ENCODE assay signal across 13 mouse cellular contexts in the genomic region with DNA sequence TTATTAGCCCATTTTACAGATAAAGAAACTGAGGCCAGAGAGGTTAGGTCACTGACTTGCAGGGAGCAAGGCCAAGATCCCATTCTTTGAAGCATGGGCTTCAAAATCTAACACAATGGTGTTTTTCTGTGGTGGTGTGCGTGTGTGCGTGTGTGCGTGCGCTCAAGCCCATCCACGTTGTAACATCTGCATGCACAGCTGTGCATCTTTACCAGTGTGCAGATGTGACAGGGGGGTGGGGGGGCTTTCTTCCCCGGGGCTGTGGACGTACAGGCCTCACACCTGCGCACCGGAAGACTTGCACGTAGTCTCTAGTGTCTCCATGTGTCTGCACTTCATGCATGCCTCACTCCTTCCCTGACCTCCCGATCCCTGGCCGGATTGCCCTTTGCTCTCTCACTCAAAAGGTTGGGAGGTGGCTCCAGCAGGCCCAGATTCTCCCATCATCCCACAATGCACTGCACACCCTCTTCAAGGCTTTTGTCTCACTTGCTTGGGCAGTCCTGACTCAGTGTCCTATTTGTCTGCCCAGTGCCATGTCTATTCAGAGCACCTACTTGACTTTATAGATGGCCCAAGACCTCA. TPM values are rescaled to one million over a fixed set of nuclear protein-coding genes. Genes with fewer than 3 reads are reported as not detected.
DNase-seq lines count a peak whose midpoint lies in the region; TF ChIP-seq lines count a peak whose summit lies in the region.
"Had no signal": no experiment of that assay in that cellular context is flagged by ENCODE, and none has a peak within 500 bp of the region (broad histone marks: within the 10 kb centered on the region; RNA-seq: fewer than 3 reads in every experiment).

No protein-coding gene starts in this region.

- H3K4me1 ChIP-seq in heart, embryonic 10.5 days: peaks cover 83% of the 10 kb centered on the region
- peaks cover 44% of the 10 kb centered on the region for H3K4me1 ChIP-seq in liver, adult 2 months (ENCODE audit: control insufficient read depth, insufficient read depth, low read length)

- H3K36me3 ChIP-seq in heart, embryonic 10.5 days: no peaks in the 10 kb centered on the region
- no peaks in the 10 kb centered on the region for H3K36me3 ChIP-seq in liver, adult 2 months (ENCODE audit: control insufficient read depth, insufficient read depth, low read length)
- H3K36me3 ChIP-seq: lung, embryonic 15.5 days had no signal

- no peak overlapping the region for H3K9ac ChIP-seq in liver, adult 2 months (ENCODE audit: low read depth, low read length)
- H3K9ac ChIP-seq: lung, embryonic 15.5 days had no signal

- DNase-seq in heart, embryonic 10.5 days (ENCODE audit: low spot score): no peak
- DNase-seq in heart, adult 11 months: no peak
- DNase-seq in liver, adult 2 months (ENCODE audit: extremely low read depth, low read depth, low spot score): peak; percentile 46
- no peak for DNase-seq in liver
- peak; percentile 65 to 76 for DNase-seq in kidney, postnatal 36 days
- DNase-seq in yolk sac, embryonic 10.5 days (ENCODE audit: low spot score): peak; percentile 65
- DNase-seq in adrenal gland, postnatal 10 days: no peak
- no peak for DNase-seq in testis, postnatal 10 days (ENCODE audit: low spot score)
- DNase-seq: adrenal gland, postnatal 36 days; heart, postnatal 4 days; left cerebral cortex, postnatal 4 days; right cerebral cortex, postnatal 25 days had no signal

- 86% methylated on average over 12 of the region's 12 CpGs for WGBS in heart, embryonic 10.5 days
- 77% methylated on average over 12 of the region's 12 CpGs for WGBS in liver, adult 2 months

- TF ChIP-seq POLR2A in liver, adult 2 months (IDR thresholded peaks at IDR 0.05; ENCODE audit: extremely low read depth, insufficient read depth, low read length): no peak

- no peaks in the 10 kb centered on the region for H3K27me3 ChIP-seq in heart, embryonic 10.5 days (ENCODE audit: insufficient read depth, poor library complexity, severe bottlenecking)
- no peaks in the 10 kb centered on the region for H3K27me3 ChIP-seq in liver, adult 2 months (ENCODE audit: control insufficient read depth, insufficient read depth, low read length)
- H3K27me3 ChIP-seq: lung, embryonic 15.5 days had no signal

- no peak overlapping the region for H3K4me3 ChIP-seq in heart, embryonic 10.5 days
- H3K4me3 ChIP-seq in liver, adult 2 months (ENCODE audit: insufficient read depth, low read depth, low read length): no peak overlapping the region
- H3K4me3 ChIP-seq: lung, embryonic 15.5 days had no signal

- TF ChIP-seq CTCF in liver, adult 2 months (IDR thresholded peaks at IDR 0.05; ENCODE audit: low read depth, low read length): no peak

- H3K27ac ChIP-seq in heart, embryonic 10.5 days: peak overlapping the region; percentile 45
- no peak overlapping the region for H3K27ac ChIP-seq in liver, adult 2 months (replicated peaks; ENCODE audit: insufficient read depth, low read depth, low read length)
- H3K27ac ChIP-seq: lung, embryonic 15.5 days had no signal

- H3K9me3 ChIP-seq in heart, embryonic 10.5 days: no peaks in the 10 kb centered on the region
- H3K9me3 ChIP-seq: lung, embryonic 15.5 days had no signal

- peaks cover 51% of the 10 kb centered on the region for H3K79me2 ChIP-seq in liver, adult 2 months (ENCODE audit: control insufficient read depth, insufficient read depth, low read length)

RNA-seq across cellular contexts. Expression of gene Cmip, which starts 44.7 kb away (rescaled TPM):
- 6.4 and 8.3 TPM in 2 replicates for polyA plus RNA-seq in heart, embryonic 10.5 days (2016; fragmentation: Nextera tagmentation; extraction: Ambion mirVana)
- total RNA-seq in liver, adult 2 months (2014; rRNA removed): 8.8 and 17.7 TPM in 2 replicates
- polyA plus RNA-seq in liver, adult 2 months (2012; rRNA removed): 21.0 and 30.3 TPM in 2 replicates
- total RNA-seq in adrenal gland, postnatal 10 days (2021): 10 to 100 TPM; 77.7 to 82.3 TPM

Comparison
In these comparisons a context has a peak if more than half of its experiments do, and no peak if none do; other contexts are left out.
1. DNase-seq: peak in liver, adult 2 months (single experiment), kidney, postnatal 36 days (2 of 2) and yolk sac, embryonic 10.5 days (single experiment); none in heart, embryonic 10.5 days (single experiment), heart, adult 11 months (single experiment), liver (single experiment), adrenal gland, postnatal 10 days (single experiment) and testis, postnatal 10 days (single experiment).